Mouse (Mus musculus) ES-E14 (cell line): ENCODE measurements around the gene Ankrd10.

Experiments
- HCFC1 ChIP-seq: IDR thresholded peaks from 2 replicates; pipeline ENCODE4 v1.6.1; 2012; ENCODE audit warnings: low read length, inconsistent platforms, borderline replicate concordance; ENCODE audit not compliant: insufficient read depth
- MAFK ChIP-seq: IDR thresholded peaks from 2 replicates; pipeline ENCODE4 v1.6.1; 2014; ENCODE audit warnings: mild to moderate bottlenecking, low read depth, low read length, inconsistent platforms; ENCODE audit not compliant: insufficient read depth
- ZC3H11A ChIP-seq: IDR thresholded peaks from 2 replicates; pipeline ENCODE4 v1.6.1; 2012; ENCODE audit warnings: low read depth, mild to moderate bottlenecking, inconsistent platforms, low read length, borderline replicate concordance
- ZNF384 ChIP-seq: IDR thresholded peaks from 2 replicates; pipeline ENCODE4 v1.6.1; 2012; ENCODE audit warnings: low read depth, low read length, inconsistent platforms

DNA sequence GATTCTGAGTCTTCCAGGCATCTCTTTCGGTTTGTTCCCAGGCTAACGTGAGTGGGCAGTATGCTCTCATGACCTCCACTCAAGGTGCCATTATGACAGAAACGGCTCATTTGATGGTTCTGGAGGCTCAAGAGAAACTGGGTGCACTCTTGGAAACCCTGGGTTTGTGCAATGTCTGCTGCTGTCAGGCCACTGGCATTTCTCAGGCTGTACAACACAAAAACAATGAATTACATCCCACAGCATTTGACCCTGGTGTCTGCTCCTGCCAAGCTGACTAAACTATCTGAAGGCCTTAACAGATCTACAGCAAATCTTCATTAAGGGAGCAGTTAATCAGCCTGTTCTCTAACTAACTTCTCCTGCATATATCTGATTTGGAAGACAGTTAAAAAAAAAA is 16.5 kb downstream of the Ankrd10 start:
- TF ChIP-seq ZNF384 (no peak), HCFC1 (no peak), ZC3H11A (no peak), MAFK (no peak)
